Mouse (Mus musculus): Measurements from ENCODE around the gene Dclk2. TPM values are rescaled to one million over a fixed set of nuclear protein-coding genes. Genes with fewer than 3 reads are reported as not detected.

Dclk2 gene
- polyA plus RNA-seq, 1 experiment from 2014 or later, result 0.44 TPM

- no peak overlapping the region for H3K27ac ChIP-seq
- no peak overlapping the region for H3K4me3 ChIP-seq (ENCODE audit: inconsistent target)
- no peaks in the 10 kb centered on the region for H3K36me3 ChIP-seq (ENCODE audit: inconsistent target)
- 8% methylated on average over 61 of the region's 61 CpGs for WGBS (ENCODE audit: missing documents)
- no peaks in the 10 kb centered on the region for H3K79me2 ChIP-seq (ENCODE audit: inconsistent target)
Observed at GRCm38 (mm10) chr3:86919641-86920342, 860 bp downstream of the Dclk2 start.

GRCm38 (mm10) chr3:86917048-86917447 lies 3.6 kb downstream of the Dclk2 start:
- WGBS (ENCODE audit: missing documents), result 96% methylated on average over 5 of the region's 5 CpGs
- H3K79me2 ChIP-seq (ENCODE audit: inconsistent target), result no peaks in the 10 kb centered on the region

GRCm38 (mm10) chr3:86916626-86917025 lies 4.0 kb downstream of the Dclk2 start:
- Histone ChIP-seq H3K36me3 (ENCODE audit: inconsistent target) (no peaks in the 10 kb centered on the region), H3K4me3 (ENCODE audit: inconsistent target) (no peak overlapping the region), H3K27ac (no peak overlapping the region), H3K79me2 (ENCODE audit: inconsistent target) (no peaks in the 10 kb centered on the region)
- WGBS (ENCODE audit: missing documents), result 95% methylated on average over 4 of the region's 4 CpGs

More at GRCm38 (mm10) chr3:86917048-86917447, 3.6 kb downstream of the Dclk2 start:
- Histone ChIP-seq H3K36me3 (ENCODE audit: inconsistent target) (no peaks in the 10 kb centered on the region), H3K27ac (no peak overlapping the region), H3K4me3 (ENCODE audit: inconsistent target) (no peak overlapping the region)

GRCm38 (mm10) chr3:86915291-86915690 lies 5.4 kb downstream of the Dclk2 start:
- no peaks in the 10 kb centered on the region for H3K79me2 ChIP-seq (ENCODE audit: inconsistent target)
- H3K27ac ChIP-seq, result no peak overlapping the region
- no peaks in the 10 kb centered on the region for H3K36me3 ChIP-seq (ENCODE audit: inconsistent target)
- no peak overlapping the region for H3K4me3 ChIP-seq (ENCODE audit: inconsistent target)
- whole genome bisulfite sequencing (ENCODE audit: missing documents), result 90% methylated on average over 13 of the region's 13 CpGs

- WGBS (ENCODE audit: missing documents), result 90% methylated on average over 3 of the region's 3 CpGs
- H3K36me3 ChIP-seq (ENCODE audit: inconsistent target), result no peaks in the 10 kb centered on the region
- no peak overlapping the region for H3K4me3 ChIP-seq (ENCODE audit: inconsistent target)
- no peaks in the 10 kb centered on the region for H3K79me2 ChIP-seq (ENCODE audit: inconsistent target)
- no peak overlapping the region for H3K27ac ChIP-seq
Observed at GRCm38 (mm10) chr3:86914316-86914715, 6.3 kb downstream of the Dclk2 start.

- Histone ChIP-seq H3K4me3 (ENCODE audit: inconsistent target) (no peak overlapping the region), H3K36me3 (ENCODE audit: inconsistent target) (no peaks in the 10 kb centered on the region), H3K27ac (no peak overlapping the region), H3K79me2 (ENCODE audit: inconsistent target) (no peaks in the 10 kb centered on the region)
- 95% methylated on average over 5 of the region's 5 CpGs for WGBS (ENCODE audit: missing documents)
Observed at GRCm38 (mm10) chr3:86898366-86898765, 22.3 kb downstream of the Dclk2 start.

GRCm38 (mm10) chr3:86897551-86897950 lies 23.1 kb downstream of the Dclk2 start:
- H3K4me3 ChIP-seq (ENCODE audit: inconsistent target), result no peak overlapping the region
- 94% methylated on average over 7 of the region's 8 CpGs for WGBS (ENCODE audit: missing documents)
- no peaks in the 10 kb centered on the region for H3K79me2 ChIP-seq (ENCODE audit: inconsistent target)
- H3K27ac ChIP-seq, result no peak overlapping the region
- H3K36me3 ChIP-seq (ENCODE audit: inconsistent target), result no peaks in the 10 kb centered on the region

GRCm38 (mm10) chr3:86897066-86897465 lies 23.6 kb downstream of the Dclk2 start:
- 97% methylated on average over 8 of the region's 9 CpGs for WGBS (ENCODE audit: missing documents)
- Histone ChIP-seq H3K27ac (no peak overlapping the region), H3K79me2 (ENCODE audit: inconsistent target) (no peaks in the 10 kb centered on the region), H3K36me3 (ENCODE audit: inconsistent target) (no peaks in the 10 kb centered on the region), H3K4me3 (ENCODE audit: inconsistent target) (no peak overlapping the region)

- H3K36me3 ChIP-seq (ENCODE audit: inconsistent target), result no peaks in the 10 kb centered on the region
- WGBS (ENCODE audit: missing documents), result 0% methylated on average over 2 of the region's 2 CpGs
- H3K27ac ChIP-seq, result no peak overlapping the region
- no peak overlapping the region for H3K4me3 ChIP-seq (ENCODE audit: inconsistent target)
- no peaks in the 10 kb centered on the region for H3K79me2 ChIP-seq (ENCODE audit: inconsistent target)
Observed at GRCm38 (mm10) chr3:86894491-86894890, 26.2 kb downstream of the Dclk2 start.

- Histone ChIP-seq H3K36me3 (ENCODE audit: inconsistent target) (no peaks in the 10 kb centered on the region), H3K4me3 (ENCODE audit: inconsistent target) (no peak overlapping the region), H3K79me2 (ENCODE audit: inconsistent target) (no peaks in the 10 kb centered on the region), H3K27ac (no peak overlapping the region)
Observed at GRCm38 (mm10) chr3:86887512-86887911, 33.1 kb downstream of the Dclk2 start.

- 96% methylated on average over 5 of the region's 5 CpGs for WGBS (ENCODE audit: missing documents)
- Histone ChIP-seq H3K79me2 (ENCODE audit: inconsistent target) (no peaks in the 10 kb centered on the region), H3K27ac (no peak overlapping the region), H3K36me3 (ENCODE audit: inconsistent target) (no peaks in the 10 kb centered on the region), H3K4me3 (ENCODE audit: inconsistent target) (no peak overlapping the region)
Observed at GRCm38 (mm10) chr3:86885180-86885579, 35.5 kb downstream of the Dclk2 start.

GRCm38 (mm10) chr3:86884481-86884880 lies 36.2 kb downstream of the Dclk2 start:
- Histone ChIP-seq H3K79me2 (ENCODE audit: inconsistent target) (no peaks in the 10 kb centered on the region), H3K36me3 (ENCODE audit: inconsistent target) (no peaks in the 10 kb centered on the region), H3K27ac (no peak overlapping the region), H3K4me3 (ENCODE audit: inconsistent target) (no peak overlapping the region)
- WGBS (ENCODE audit: missing documents), result 95% methylated on average over 2 of the region's 2 CpGs

- Histone ChIP-seq H3K79me2 (ENCODE audit: inconsistent target) (no peaks in the 10 kb centered on the region), H3K36me3 (ENCODE audit: inconsistent target) (no peaks in the 10 kb centered on the region), H3K4me3 (ENCODE audit: inconsistent target) (no peak overlapping the region), H3K27ac (no peak overlapping the region)
- WGBS (ENCODE audit: missing documents), result 80% methylated on average over 6 of the region's 6 CpGs
Observed at GRCm38 (mm10) chr3:86883985-86884384, 36.7 kb downstream of the Dclk2 start.

- Histone ChIP-seq H3K27ac (no peak overlapping the region), H3K36me3 (ENCODE audit: inconsistent target) (no peaks in the 10 kb centered on the region), H3K79me2 (ENCODE audit: inconsistent target) (no peaks in the 10 kb centered on the region), H3K4me3 (ENCODE audit: inconsistent target) (no peak overlapping the region)
- WGBS (ENCODE audit: missing documents), result 88% methylated on average over 5 of the region's 5 CpGs
Observed at GRCm38 (mm10) chr3:86875912-86876311, 44.7 kb downstream of the Dclk2 start.

GRCm38 (mm10) chr3:86873092-86873600 lies 47.5 kb downstream of the Dclk2 start:
- WGBS (ENCODE audit: missing documents), result 65% methylated on average over 6 of the region's 6 CpGs
- Histone ChIP-seq H3K36me3 (ENCODE audit: inconsistent target) (no peaks in the 10 kb centered on the region), H3K27ac (no peak overlapping the region), H3K79me2 (ENCODE audit: inconsistent target) (no peaks in the 10 kb centered on the region), H3K4me3 (ENCODE audit: inconsistent target) (no peak overlapping the region)

- Histone ChIP-seq H3K36me3 (ENCODE audit: inconsistent target) (no peaks in the 10 kb centered on the region), H3K79me2 (ENCODE audit: inconsistent target) (no peaks in the 10 kb centered on the region), H3K4me3 (ENCODE audit: inconsistent target) (no peak overlapping the region), H3K27ac (no peak overlapping the region)
- 91% methylated on average over 6 of the region's 6 CpGs for WGBS (ENCODE audit: missing documents)
Observed at GRCm38 (mm10) chr3:86870952-86871351, 49.7 kb downstream of the Dclk2 start.
